Mouse (Mus musculus) ES-CJ7 (cell line): ENCODE measurements around the gene Synm.
A peak's percentile ranks its signal among the peaks of the same experiment; 100 is the strongest.

Experiments used
- DNase-seq: peaks from one replicate; pipeline ENCODE4 v3.0.0; 2011; ENCODE audit warnings: low read depth, low spot score

Gene Synm

GRCm38 (mm10) chr7:67759629-67759995 lies at the start of gene Synm:
Synm (minus strand) TSS chr7:67759742.
- DNase-seq = peak; percentile 76

- no peak for DNase-seq
Observed at GRCm38 (mm10) chr7:67803857-67804215, 44.3 kb upstream of the Synm start.

GRCm38 (mm10) chr7:67803015-67803856 lies 43.7 kb upstream of the Synm start:
- peak; percentile 66 for DNase-seq

GRCm38 (mm10) chr7:67801022-67801421 lies 41.5 kb upstream of the Synm start:
- no peak for DNase-seq

GRCm38 (mm10) chr7:67800547-67800946 lies 41.0 kb upstream of the Synm start:
- no peak for DNase-seq

- no peak for DNase-seq
Observed at GRCm38 (mm10) chr7:67798476-67798875, 38.9 kb upstream of the Synm start.

- DNase-seq = no peak
Observed at GRCm38 (mm10) chr7:67797065-67797464, 37.5 kb upstream of the Synm start.

- no peak for DNase-seq
Observed at GRCm38 (mm10) chr7:67793449-67793848, 33.9 kb upstream of the Synm start.

- peak; percentile 60 for DNase-seq
Observed at GRCm38 (mm10) chr7:67791256-67791655, 31.7 kb upstream of the Synm start.

GRCm38 (mm10) chr7:67788713-67789112 lies 29.2 kb upstream of the Synm start:
- DNase-seq = peak; percentile 76

- DNase-seq = no peak
Observed at GRCm38 (mm10) chr7:67787861-67788260, 28.3 kb upstream of the Synm start.

- no peak for DNase-seq
Observed at GRCm38 (mm10) chr7:67776636-67777305, 17.2 kb upstream of the Synm start.

- DNase-seq = no peak
Observed at GRCm38 (mm10) chr7:67775623-67776022, 16.1 kb upstream of the Synm start.

GRCm38 (mm10) chr7:67772231-67772630 lies 12.7 kb upstream of the Synm start:
- no peak for DNase-seq

GRCm38 (mm10) chr7:67769487-67769886 lies 9.9 kb upstream of the Synm start:
- no peak for DNase-seq

GRCm38 (mm10) chr7:67768125-67768524 lies 8.6 kb upstream of the Synm start:
- DNase-seq = no peak

- no peak for DNase-seq
Observed at GRCm38 (mm10) chr7:67763625-67764024, 4.1 kb upstream of the Synm start.

- peak; percentile 84 for DNase-seq
Observed at GRCm38 (mm10) chr7:67758858-67759628, 499 bp downstream of the Synm start.

GRCm38 (mm10) chr7:67758506-67758857 lies 1.1 kb downstream of the Synm start:
- peak; percentile 13 for DNase-seq

- no peak for DNase-seq
Observed at GRCm38 (mm10) chr7:67756636-67757035, 2.9 kb downstream of the Synm start.

- DNase-seq = no peak
Observed at GRCm38 (mm10) chr7:67755366-67755765, 4.2 kb downstream of the Synm start.

- no peak for DNase-seq
Observed at GRCm38 (mm10) chr7:67754606-67755005, 4.9 kb downstream of the Synm start.
